Mouse (Mus musculus): ENCODE results near the gene Fam149b. TPM values are rescaled to one million over a fixed set of nuclear protein-coding genes. Genes with fewer than 3 reads are reported as not detected.
A peak's percentile ranks its signal among the peaks of the same experiment; 100 is the strongest.
"Not testable (repeated sequence)": the region's sequence is repeated elsewhere in the genome, so short reads cannot be mapped to it uniquely, and the experiment has no call there.

Gene Fam149b
- total and polyA plus RNA-seq, 3 experiments = 16.1 to 25.8 TPM; not detected in 1

DNA sequence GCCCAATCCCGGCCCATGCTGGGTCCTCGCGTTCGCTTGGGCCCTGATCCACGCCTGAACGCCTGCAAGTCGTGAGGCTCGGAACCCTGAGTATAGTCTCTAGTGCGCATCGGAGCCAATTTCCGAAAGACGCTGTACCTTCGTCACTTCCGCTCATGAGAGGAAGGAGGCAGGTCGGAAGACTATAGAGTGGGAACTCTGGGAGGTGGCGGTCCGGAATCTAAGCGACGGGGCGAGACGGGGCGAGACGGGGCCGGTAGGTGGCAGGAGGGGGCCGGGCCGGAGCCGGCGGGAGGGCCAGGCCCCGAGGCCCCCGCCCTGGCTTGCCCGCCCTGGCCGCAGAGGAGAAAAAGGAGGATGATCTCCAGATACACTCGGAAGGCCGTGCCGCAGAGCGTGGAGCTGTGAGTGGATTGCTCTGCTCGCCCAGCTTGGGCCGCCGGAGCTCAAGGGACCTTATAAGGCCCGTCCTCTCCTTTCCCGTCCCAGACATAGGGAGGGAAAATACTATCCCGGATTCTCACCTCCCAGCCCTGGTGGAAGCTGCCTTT is at the start of gene Fam149b, which contains the start of gene Ecd (continued):
- no peak for TF ChIP-seq GABPA (IDR thresholded peaks at IDR 0.05; ENCODE audit: low read depth, low read length)
- TF ChIP-seq USF1 (IDR thresholded peaks at IDR 0.05; ENCODE audit: low read depth, low read length) = peak; percentile 38; the same call in 1 of the 2 replicates
- TF ChIP-seq ZNF384 (IDR thresholded peaks at IDR 0.05; ENCODE audit: low read depth, low read length) = 0 out of 2 replicates have a peak, but pooled peaks have one; percentile 9
- peak in 1 of 2 experiments; percentile 55; a peak in 2 of 4 replicates for TF ChIP-seq EP300 (IDR thresholded peaks at IDR 0.05; ENCODE audit: low read depth in 1 of 2, low read length in 2 of 2)

DNA sequence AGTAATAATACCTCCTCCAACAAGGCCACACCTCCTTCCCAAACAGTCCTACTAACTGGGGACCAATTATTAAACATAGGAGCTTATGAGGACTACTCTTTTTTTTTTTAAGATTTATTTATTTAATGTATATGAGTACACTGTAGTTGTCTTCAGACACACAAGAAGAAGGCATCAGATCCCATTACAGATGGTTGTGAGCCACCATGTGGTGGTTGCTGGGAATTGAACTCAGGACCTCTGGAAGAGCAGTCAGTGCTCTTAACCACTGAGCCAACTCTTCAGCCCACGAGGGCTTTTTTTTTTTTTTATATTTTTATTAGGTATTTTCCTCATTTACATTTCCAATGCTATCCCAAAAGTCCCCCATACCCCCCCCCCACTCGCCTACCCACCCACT is 42.9 kb upstream of the Fam149b start:
- H3K9me3 ChIP-seq (replicated peaks; ENCODE audit: insufficient read depth, low read length); H3K4me1 ChIP-seq (ENCODE audit: control insufficient read depth in 1 of 2, insufficient read depth in 2 of 2, low read length in 2 of 2); H3K27ac ChIP-seq (ENCODE audit: control insufficient read depth, low read depth, low read length); H3K9ac ChIP-seq (ENCODE audit: control insufficient read depth, low read depth, low read length, poor library complexity, severe bottlenecking); H3K79me2 ChIP-seq (ENCODE audit: control insufficient read depth, insufficient read depth, low read length, poor library complexity); H3K4me3 ChIP-seq (ENCODE audit: control insufficient read depth in 1 of 2, insufficient read depth in 1 of 2, low read depth in 2 of 2, low read length in 2 of 2); DNase-seq (ENCODE audit: low read depth, low spot score); H3K36me3 ChIP-seq (ENCODE audit: control insufficient read depth in 1 of 2, insufficient read depth in 2 of 2, low read length in 2 of 2); H3K27me3 ChIP-seq (ENCODE audit: control insufficient read depth in 1 of 2, insufficient read depth in 2 of 2, low read length in 2 of 2): not testable (repeated sequence)

DNA sequence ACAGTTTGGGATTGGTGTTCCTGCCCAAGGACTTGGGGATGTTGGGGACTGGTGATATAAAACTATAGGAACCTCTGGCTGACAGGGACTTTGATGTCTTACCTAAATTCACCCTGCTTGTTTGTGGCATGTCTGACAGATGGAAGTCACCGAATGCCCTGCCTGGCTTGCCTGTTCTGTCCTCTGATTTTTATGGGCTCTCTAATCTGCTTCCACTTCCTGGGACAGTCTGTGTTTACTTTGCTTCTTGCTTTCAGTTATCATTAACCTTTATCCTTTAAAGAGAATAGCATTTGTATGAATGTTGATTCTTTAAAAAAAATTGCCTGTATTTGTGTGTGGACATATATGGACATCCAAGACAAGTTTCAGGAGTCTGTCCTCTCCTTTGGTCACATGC is 32.8 kb upstream of the Fam149b start:
- no peak overlapping the region for H3K9ac ChIP-seq (ENCODE audit: control insufficient read depth, low read depth, low read length, poor library complexity, severe bottlenecking)
- H3K79me2 ChIP-seq (ENCODE audit: control insufficient read depth, insufficient read depth, low read length, poor library complexity) = no peaks in the 10 kb centered on the region
- no peak overlapping the region for H3K4me3 ChIP-seq (ENCODE audit: control insufficient read depth in 1 of 2, insufficient read depth in 1 of 2, low read depth in 2 of 2, low read length in 2 of 2)
- no peaks in the 10 kb centered on the region for H3K4me1 ChIP-seq (ENCODE audit: control insufficient read depth in 1 of 2, insufficient read depth in 2 of 2, low read length in 2 of 2)
- no peak for TF ChIP-seq EP300 (IDR thresholded peaks at IDR 0.05; ENCODE audit: low read depth in 1 of 2, low read length in 2 of 2)
- TF ChIP-seq JUND (IDR thresholded peaks at IDR 0.05; ENCODE audit: low read depth, low read length) = no peak
- no peak for TF ChIP-seq MAX (IDR thresholded peaks at IDR 0.05; ENCODE audit: low read length)
- no peak for TF ChIP-seq ZMIZ1 (IDR thresholded peaks at IDR 0.05; ENCODE audit: low read depth, low read length)
- no peak for TF ChIP-seq CTCF (IDR thresholded peaks at IDR 0.05 in 2 of 3, conservative IDR thresholded peaks at IDR 0.05 in 1 of 3; ENCODE audit: control insufficient read depth in 1 of 3, insufficient read depth in 1 of 3, low read depth in 2 of 3, low read length in 3 of 3, poor library complexity in 1 of 3, severe bottlenecking in 1 of 3)
- TF ChIP-seq SIN3A (IDR thresholded peaks at IDR 0.05; ENCODE audit: low read length) = no peak
- no peak for TF ChIP-seq GATA1 (IDR thresholded peaks at IDR 0.05; ENCODE audit: low read depth, low read length)
- no peak for TF ChIP-seq RAD21 (IDR thresholded peaks at IDR 0.05; ENCODE audit: low read depth, low read length)
- no peak for TF ChIP-seq BHLHE40 (IDR thresholded peaks at IDR 0.05; ENCODE audit: borderline replicate concordance, low read depth, low read length)
- TF ChIP-seq ETS1 (IDR thresholded peaks at IDR 0.05; ENCODE audit: low read depth, low read length) = no peak
- TF ChIP-seq HCFC1 (IDR thresholded peaks at IDR 0.05; ENCODE audit: low read depth, low read length) = no peak
- TF ChIP-seq GABPA (IDR thresholded peaks at IDR 0.05; ENCODE audit: low read depth, low read length) = no peak
- TF ChIP-seq TBP (IDR thresholded peaks at IDR 0.05; ENCODE audit: low read depth, low read length) = no peak
- no peak for TF ChIP-seq POLR2AphosphoS2 (IDR thresholded peaks at IDR 0.05; ENCODE audit: low read length)
- no peak for TF ChIP-seq KAT2A (conservative IDR thresholded peaks at IDR 0.05; ENCODE audit: low read depth, low read length)
- no peak for TF ChIP-seq POLR2A (IDR thresholded peaks at IDR 0.05; ENCODE audit: control insufficient read depth in 1 of 2, insufficient read depth in 1 of 2, low read depth in 1 of 2, low read length in 2 of 2, poor library complexity in 1 of 2)
- no peaks in the 10 kb centered on the region for H3K9me3 ChIP-seq (replicated peaks; ENCODE audit: insufficient read depth, low read length)
- no peak for DNase-seq (ENCODE audit: low read depth, low spot score)
- no peak overlapping the region for H3K27ac ChIP-seq (ENCODE audit: control insufficient read depth, low read depth, low read length)
- H3K27me3 ChIP-seq (ENCODE audit: control insufficient read depth in 1 of 2, insufficient read depth in 2 of 2, low read length in 2 of 2) = no peaks in the 10 kb centered on the region
- 0 out of 4 replicates have a peak, but pooled peaks cover 0 to 1% of the 10 kb centered on the region in 2 experiments for H3K36me3 ChIP-seq (ENCODE audit: control insufficient read depth in 1 of 2, insufficient read depth in 2 of 2, low read length in 2 of 2)
